Mouse (Mus musculus) liver, adult 2 months (tissue): Measurements from ENCODE around the gene Rnaseh2b. TPM values are rescaled to one million over a fixed set of nuclear protein-coding genes. Genes with fewer than 3 reads are reported as not detected.

ENCODE experiments used
- DNase-seq: peaks from one replicate; pipeline ENCODE4 v3.0.0-alpha.2; 2011; ENCODE audit warnings: low read depth, low spot score; ENCODE audit errors: extremely low read depth
- H3K27ac ChIP-seq: fragments of 200-500 bp; replicated peaks from 2 replicates; pipeline ENCODE4 v1.5.1; 2012; ENCODE audit warnings: low read depth, mild to moderate bottlenecking, control low read depth, inconsistent platforms, low read length; ENCODE audit not compliant: insufficient read depth
- H3K27me3 ChIP-seq: fragments of 200-500 bp; 2 replicates; pipeline ENCODE4 v1.6.1; 2012; ENCODE audit warnings: mild to moderate bottlenecking, moderate library complexity, low read length, inconsistent platforms; ENCODE audit not compliant: control insufficient read depth, insufficient read depth
- H3K36me3 ChIP-seq: fragments of 200-500 bp; 2 replicates; pipeline ENCODE4 v1.6.1; 2012; ENCODE audit warnings: low read length, inconsistent platforms; ENCODE audit not compliant: control insufficient read depth, insufficient read depth
- H3K4me1 ChIP-seq: fragments of 200-500 bp; 2 replicates; pipeline ENCODE4 v1.6.1; 2011; ENCODE audit warnings: low read length; ENCODE audit not compliant: control insufficient read depth, insufficient read depth
- H3K4me3 ChIP-seq: fragments of 200-500 bp; 2 replicates; pipeline ENCODE4 v1.5.1; 2011; ENCODE audit warnings: low read depth, mild to moderate bottlenecking, control low read depth, low read length, moderate library complexity; ENCODE audit not compliant: insufficient read depth
- H3K79me2 ChIP-seq: fragments of 200-500 bp; 2 replicates; pipeline ENCODE4 v1.6.1; 2012; ENCODE audit warnings: inconsistent platforms, mild to moderate bottlenecking, low read length, moderate library complexity; ENCODE audit not compliant: control insufficient read depth, insufficient read depth
- H3K9ac ChIP-seq: fragments of 200-500 bp; 2 replicates; pipeline ENCODE4 v1.6.1; 2012; ENCODE audit warnings: low read depth, mild to moderate bottlenecking, control low read depth, inconsistent platforms, low read length
- CTCF ChIP-seq: fragments of 200-500 bp; IDR thresholded peaks from 2 replicates; pipeline ENCODE4 v1.5.1; 2011; ENCODE audit warnings: low read depth, low read length, control low read depth
- POLR2A ChIP-seq: fragments of 200-500 bp; IDR thresholded peaks from 2 replicates; pipeline ENCODE4 v1.6.1; 2011; ENCODE audit warnings: low read length, control low read depth; ENCODE audit not compliant: insufficient read depth; ENCODE audit errors: extremely low read depth
- WGBS: fragments of 180-500 bp; shearing (Covaris S2); methylation state at CpG from one replicate; pipeline ENCODE4 v1.1.7; 2018; 5-methylcytosine and 5-hydroxymethylcytosine counted together
- polyA plus RNA-seq: library from polyadenylated mRNA; depleted of rRNA; stranded (reverse); fragments of >200 nt; gene quantifications from 2 replicates; pipeline ENCODE4 v1.2.3, GENCODE M21; 2012
- total RNA-seq: library from RNA; depleted of rRNA; stranded (reverse); fragments of >200 nt; gene quantifications from 2 replicates; pipeline ENCODE4 v1.2.3, GENCODE M21; 2014

Rnaseh2b gene
- total and polyA plus RNA-seq, 2 experiments = 1.3 to 5.9 TPM

DNA sequence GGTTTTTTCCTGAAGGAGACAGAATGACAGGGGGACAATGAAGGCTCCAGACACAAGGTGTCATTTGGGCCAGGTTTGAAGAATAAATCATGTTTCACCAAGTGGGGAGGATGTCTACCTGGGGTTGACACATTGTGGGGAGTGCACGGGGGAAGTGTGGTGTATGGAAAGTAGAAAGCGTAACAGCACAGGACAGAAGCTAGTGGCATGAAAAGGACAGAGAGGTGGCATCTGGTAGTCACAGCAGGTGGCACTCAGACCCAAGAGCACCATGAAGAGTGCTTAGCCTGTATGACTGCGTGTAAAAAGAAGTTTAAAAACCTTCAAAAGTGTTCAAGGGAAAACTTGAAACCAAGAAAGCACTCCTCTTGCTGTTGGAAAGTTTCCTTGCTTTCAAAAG is 42.3 kb upstream of the Rnaseh2b start:
- DNase-seq = no peak
- Histone ChIP-seq H3K79me2 (no peaks in the 10 kb centered on the region), H3K9ac (no peak overlapping the region), H3K36me3 (no peaks in the 10 kb centered on the region), H3K27ac (no peak overlapping the region), H3K4me3 (no peak overlapping the region), H3K4me1 (peaks cover 7% of the 10 kb centered on the region), H3K27me3 (no peaks in the 10 kb centered on the region)
- TF ChIP-seq CTCF (no peak), POLR2A (no peak)
- WGBS = 94% methylated on average over 3 of the region's 3 CpGs

- Histone ChIP-seq H3K36me3 (no peaks in the 10 kb centered on the region), H3K4me3 (no peak overlapping the region), H3K27ac (no peak overlapping the region), H3K79me2 (no peaks in the 10 kb centered on the region), H3K4me1 (peaks cover 7% of the 10 kb centered on the region), H3K27me3 (no peaks in the 10 kb centered on the region), H3K9ac (no peak overlapping the region)
- peak; percentile 55 for DNase-seq
- TF ChIP-seq POLR2A (no peak), CTCF (peak; percentile 57)
- 11% methylated on average over 4 of the region's 4 CpGs for WGBS
Observed at GRCm38 (mm10) chr14:62251999-62252398, 40.4 kb upstream of the Rnaseh2b start.

- TF ChIP-seq CTCF = no peak
- TF ChIP-seq POLR2A = no peak
- no peak for DNase-seq
- no peak overlapping the region for H3K4me3 ChIP-seq
- 76% methylated on average over 8 of the region's 8 CpGs for WGBS
- no peaks in the 10 kb centered on the region for H3K79me2 ChIP-seq
- H3K27me3 ChIP-seq = no peaks in the 10 kb centered on the region
- H3K36me3 ChIP-seq = no peaks in the 10 kb centered on the region
- no peak overlapping the region for H3K9ac ChIP-seq
- H3K4me1 ChIP-seq = no peaks in the 10 kb centered on the region; the same call in 1 of the 2 replicates
- H3K27ac ChIP-seq = no peak overlapping the region
Observed at GRCm38 (mm10) chr14:62254371-62254770, 38.0 kb upstream of the Rnaseh2b start.

GRCm38 (mm10) chr14:62256066-62256465 is 36.3 kb upstream of the Rnaseh2b start:
- 72% methylated on average over 5 of the region's 5 CpGs for WGBS
- H3K4me1 ChIP-seq = no peaks in the 10 kb centered on the region
- H3K9ac ChIP-seq = no peak overlapping the region
- H3K79me2 ChIP-seq = no peaks in the 10 kb centered on the region
- no peaks in the 10 kb centered on the region for H3K36me3 ChIP-seq
- H3K27ac ChIP-seq = no peak overlapping the region
- TF ChIP-seq POLR2A (no peak), CTCF (no peak)
- H3K27me3 ChIP-seq = no peaks in the 10 kb centered on the region
- H3K4me3 ChIP-seq = no peak overlapping the region
- DNase-seq = no peak

DNA sequence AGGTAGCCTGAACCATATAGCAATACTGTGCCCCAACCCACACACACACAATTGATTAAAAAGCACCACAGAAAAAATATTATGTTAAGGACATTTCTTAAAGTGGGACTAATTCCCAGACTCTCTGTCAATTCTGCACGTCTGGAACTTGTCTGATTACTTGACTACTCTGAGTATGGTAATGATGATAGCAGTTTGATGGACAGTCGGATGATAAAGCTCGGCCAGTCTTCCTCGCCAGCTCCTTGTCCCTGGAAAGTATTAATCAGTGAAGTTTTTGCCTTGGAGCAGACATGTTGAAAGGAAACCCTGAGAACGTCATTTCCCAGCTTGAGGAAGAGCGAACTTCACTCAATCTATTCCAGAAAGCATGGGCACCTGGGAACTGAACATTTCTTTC is 34.3 kb upstream of the Rnaseh2b start:
- Histone ChIP-seq H3K36me3 (no peaks in the 10 kb centered on the region), H3K9ac (no peak overlapping the region), H3K4me1 (no peaks in the 10 kb centered on the region), H3K79me2 (no peaks in the 10 kb centered on the region), H3K4me3 (no peak overlapping the region), H3K27me3 (no peaks in the 10 kb centered on the region), H3K27ac (no peak overlapping the region)
- TF ChIP-seq POLR2A (no peak), CTCF (no peak)
- 74% methylated on average over 6 of the region's 6 CpGs for WGBS
- no peak for DNase-seq

DNA sequence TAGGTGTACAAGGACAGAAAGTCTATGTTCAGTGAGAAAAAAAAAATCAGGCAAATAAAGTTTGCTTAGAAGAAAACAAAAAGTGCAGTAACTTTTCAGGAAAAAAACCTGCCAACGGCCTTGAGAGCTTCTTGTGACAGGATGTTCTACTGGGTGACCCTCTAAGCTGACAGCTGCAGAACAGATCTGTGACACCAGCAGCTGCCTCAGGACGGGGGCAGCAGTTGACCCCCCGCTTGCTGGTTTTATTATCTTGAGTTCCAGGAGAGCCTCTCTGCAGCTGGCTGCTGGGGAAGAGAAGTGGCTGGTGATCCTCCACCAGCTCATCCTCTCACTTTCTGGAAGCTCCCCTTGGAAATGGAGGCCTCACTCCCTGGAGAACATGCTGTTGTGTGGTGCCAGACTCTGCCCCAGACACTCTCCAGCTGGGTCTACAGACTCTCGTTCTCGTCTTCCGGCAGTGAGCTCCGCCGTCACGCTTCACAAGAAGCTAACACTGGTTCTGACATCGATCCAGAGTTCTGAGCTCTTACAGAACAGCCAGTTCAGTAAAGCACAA is 33.3 kb upstream of the Rnaseh2b start:
- Histone ChIP-seq H3K27ac (no peak overlapping the region), H3K9ac (no peak overlapping the region), H3K79me2 (no peaks in the 10 kb centered on the region), H3K4me3 (no peak overlapping the region), H3K36me3 (no peaks in the 10 kb centered on the region), H3K4me1 (no peaks in the 10 kb centered on the region), H3K27me3 (no peaks in the 10 kb centered on the region)
- no peak for DNase-seq
- 60% methylated on average over 10 of the region's 10 CpGs for WGBS
- no peak for TF ChIP-seq CTCF
- TF ChIP-seq POLR2A = no peak
